Mouse (Mus musculus) layer of hippocampus, adult 9-10 months (tissue): ENCODE results near the gene Mecom.

Source experiments
- DNase-seq: peaks from one replicate; pipeline ENCODE4 v3.0.0; 2022; ENCODE audit warnings: low spot score

Gene Mecom

GRCm38 (mm10) chr3:30016766-30017165 lies 531.0 kb downstream of the Mecom start:
- DNase-seq, result no peak

- DNase-seq, result no peak
Measured at GRCm38 (mm10) chr3:30014962-30015660, 532.7 kb downstream of the Mecom start.

- DNase-seq, result no peak
Measured at GRCm38 (mm10) chr3:30014279-30014678, 533.5 kb downstream of the Mecom start.

- no peak for DNase-seq
Measured at GRCm38 (mm10) chr3:30013416-30013815, 534.4 kb downstream of the Mecom start.

- DNase-seq, result no peak
Measured at GRCm38 (mm10) chr3:30012666-30013365, 535.0 kb downstream of the Mecom start.

- no peak for DNase-seq
Measured at GRCm38 (mm10) chr3:30012150-30012549, 535.7 kb downstream of the Mecom start.

GRCm38 (mm10) chr3:30011712-30012111 lies 536.1 kb downstream of the Mecom start:
- DNase-seq, result no peak

- no peak for DNase-seq
Measured at GRCm38 (mm10) chr3:30010889-30011288, 536.9 kb downstream of the Mecom start.

GRCm38 (mm10) chr3:30009596-30009995 lies 538.2 kb downstream of the Mecom start:
- DNase-seq, result no peak

GRCm38 (mm10) chr3:30004888-30005405 lies 542.9 kb downstream of the Mecom start:
- DNase-seq, result no peak

- no peak for DNase-seq
Measured at GRCm38 (mm10) chr3:30000260-30000659, 547.5 kb downstream of the Mecom start.

GRCm38 (mm10) chr3:29999035-29999434 lies 548.8 kb downstream of the Mecom start:
- no peak for DNase-seq

- no peak for DNase-seq
Measured at GRCm38 (mm10) chr3:29997068-29997467, 550.7 kb downstream of the Mecom start.

- no peak for DNase-seq
Measured at GRCm38 (mm10) chr3:29993346-29993745, 554.5 kb downstream of the Mecom start.

- no peak for DNase-seq
Measured at GRCm38 (mm10) chr3:29991523-29991922, 556.3 kb downstream of the Mecom start.

GRCm38 (mm10) chr3:29984431-29984830 lies 563.4 kb downstream of the Mecom start:
- no peak for DNase-seq

- no peak for DNase-seq
Measured at GRCm38 (mm10) chr3:29981259-29981910, 566.4 kb downstream of the Mecom start.

GRCm38 (mm10) chr3:29980531-29980930 lies 567.3 kb downstream of the Mecom start:
- no peak for DNase-seq

- DNase-seq, result no peak
Measured at GRCm38 (mm10) chr3:29976580-29976979, 571.2 kb downstream of the Mecom start.

- no peak for DNase-seq
Measured at GRCm38 (mm10) chr3:29968433-29968949, 579.3 kb downstream of the Mecom start.

- DNase-seq, result no peak
Measured at GRCm38 (mm10) chr3:29963953-29964352, 583.9 kb downstream of the Mecom start.

GRCm38 (mm10) chr3:29963447-29963846 lies 584.4 kb downstream of the Mecom start:
- no peak for DNase-seq

- DNase-seq, result no peak
Measured at GRCm38 (mm10) chr3:29959051-29959450, 588.8 kb downstream of the Mecom start.
